In the genomic region with DNA sequence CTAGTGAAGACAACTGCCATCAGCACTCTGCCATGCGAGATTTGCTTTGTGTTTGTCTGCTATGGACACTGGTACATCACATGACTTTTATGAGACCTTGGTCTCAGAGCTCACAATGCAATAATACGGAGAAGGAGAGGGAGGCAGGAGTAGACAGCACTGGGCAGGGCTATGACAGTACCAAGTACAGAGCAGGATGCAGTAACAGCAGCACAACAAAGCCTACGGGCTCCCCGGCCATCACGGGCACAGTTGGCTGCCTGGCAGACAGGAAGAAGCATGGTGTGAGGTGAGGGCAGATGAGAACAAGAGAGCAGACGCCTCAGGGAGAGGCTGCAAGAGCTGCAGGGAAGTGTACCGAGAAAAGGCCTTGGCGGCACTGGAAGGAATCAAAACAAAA, we compare ENCODE assay signal across 19 mouse cellular contexts.
DNase-seq lines count a peak whose midpoint lies in the region; ATAC-seq and TF ChIP-seq lines count a peak whose summit lies in the region.
"Had no signal": no experiment of that assay in that cellular context is flagged by ENCODE, and none has a peak within 500 bp of the region (broad histone marks: within the 10 kb centered on the region; RNA-seq: fewer than 3 reads in every experiment).

No protein-coding gene starts in this region.

- H3K4me3 ChIP-seq in cerebellum, adult 2 months (replicated peaks; ENCODE audit: insufficient read depth, low read depth, low read length) = no peak overlapping the region
- H3K4me3 ChIP-seq: embryonic facial prominence, embryonic 15.5 days; forebrain, embryonic 10.5 days; hindbrain, embryonic 13.5 days; layer of hippocampus, adult 2 months; limb, embryonic 15.5 days; midbrain, embryonic 10.5 days had no signal

- peak; percentile 32 to 37 for DNase-seq in cerebellum, adult 2 months
- no peak for DNase-seq in cerebellum, adult 11 months
- peak; percentile 12 for DNase-seq in cerebellum, adult 8-10 months
- DNase-seq in thymus, postnatal 14 days = peak; percentile 76
- DNase-seq in left cerebral cortex, postnatal 14 days (ENCODE audit: low spot score in 2 of 2) = no peak
- DNase-seq in adrenal gland, postnatal 25 days = no peak
- no peak for DNase-seq in heart, postnatal 10 days
- DNase-seq: lung, adult 2 months; lung, postnatal 36 days had no signal

- 26% methylated on average over 8 of the region's 8 CpGs for WGBS in cerebellum, adult 2 months

- H3K27ac ChIP-seq in cerebellum, adult 2 months (ENCODE audit: insufficient read depth, low read length) = no peak overlapping the region
- H3K27ac ChIP-seq: embryonic facial prominence, embryonic 15.5 days; forebrain, embryonic 10.5 days; hindbrain, embryonic 13.5 days; kidney, postnatal 0 days; layer of hippocampus, adult 2 months; limb, embryonic 15.5 days; midbrain, embryonic 10.5 days had no signal

- 0 out of 2 replicates have a peak, but pooled peaks have one; percentile 37 for ATAC-seq in monocyte, adult 5-6 weeks (replicated peaks; ENCODE audit: insufficient number of reproducible peaks, low FRiP score, low TSS enrichment, poor library complexity, severe bottlenecking)
- ATAC-seq: intestine, postnatal 0 days; Patski had no signal

- intact Hi-C loops in left cerebral cortex, postnatal 14 days (cut with DNase I) = no loop called here
- intact Hi-C loops in heart, postnatal 10 days (cut with DNase I) = no loop called here

- no peak for TF ChIP-seq POLR2A in cerebellum, adult 2 months (IDR thresholded peaks at IDR 0.05; ENCODE audit: borderline replicate concordance, insufficient read depth, low read length)

- H3K4me1 ChIP-seq in cerebellum, adult 2 months (ENCODE audit: control insufficient read depth, insufficient read depth, low read length) = peaks cover 25% of the 10 kb centered on the region
- H3K4me1 ChIP-seq: embryonic facial prominence, embryonic 15.5 days; limb, embryonic 15.5 days had no signal

- TF ChIP-seq CTCF in cerebellum, adult 2 months (IDR thresholded peaks at IDR 0.05; ENCODE audit: borderline replicate concordance, insufficient read depth, low read depth, low read length) = no peak

- H3K27me3 ChIP-seq in cerebellum, adult 2 months (ENCODE audit: control insufficient read depth, insufficient read depth, low read length) = no peaks in the 10 kb centered on the region
- H3K27me3 ChIP-seq: embryonic facial prominence, embryonic 15.5 days; hindbrain, embryonic 13.5 days; limb, embryonic 15.5 days; Patski had no signal

Comparison
In these comparisons a context has a peak if more than half of its experiments do, and no peak if none do; other contexts are left out.
1. DNase-seq: peak in cerebellum, adult 2 months (2 of 2), cerebellum, adult 8-10 months (single experiment) and thymus, postnatal 14 days (single experiment); none in cerebellum, adult 11 months (single experiment), left cerebral cortex, postnatal 14 days (0 of 2), adrenal gland, postnatal 25 days (single experiment) and heart, postnatal 10 days (0 of 2).